Mouse (Mus musculus): ENCODE results near the gene Vmn1r165. TPM values are rescaled to one million over a fixed set of nuclear protein-coding genes. Genes with fewer than 3 reads are reported as not detected.

Vmn1r165 gene
- not detected for polyA plus RNA-seq (2014; fragmentation: Illumina TruSeq; extraction: RNeasy Lipid Tissue Mini Kit (QIAGEN cat#74804); ENCODE audit: low read depth, low replicate concordance)

DNA sequence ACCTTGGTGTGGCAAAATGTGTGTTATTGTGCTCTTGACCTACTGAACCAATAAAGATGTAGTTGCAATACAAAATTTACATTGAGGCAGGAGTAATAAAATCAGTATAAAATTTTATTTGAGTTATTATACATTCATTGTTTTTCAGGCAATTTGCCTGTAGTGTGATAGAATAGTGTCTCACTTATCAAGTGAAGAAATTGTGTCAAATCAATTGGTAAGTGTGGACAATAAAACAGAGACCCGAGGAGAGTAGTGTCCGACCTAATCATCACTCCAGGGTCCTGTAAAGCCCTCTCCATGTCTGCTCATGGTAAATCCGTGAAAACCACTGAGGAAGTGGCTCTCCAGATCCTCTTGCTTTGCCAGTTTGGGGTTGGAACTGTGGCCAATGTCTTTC lies at the start of gene Vmn1r165:
Gene Vmn1r165, plus strand, starts transcription at position 301 of the 400 bp plus-strand sequence.

GRCm38 (mm10) chr7:23251582-23251981 lies 34.5 kb downstream of the Vmn1r165 start, which contains the start of gene Vmn1r166:
Gene Vmn1r166 (minus strand): TSS chr7:23251682.

Other genes with a start within 250 kb of the Vmn1r165 start
- gene Gm4214, start 232.7 kb upstream of the Vmn1r165 start, polyA plus RNA-seq (2014; fragmentation: Illumina TruSeq; extraction: RNeasy Lipid Tissue Mini Kit (QIAGEN cat#74804); ENCODE audit: low read depth, low replicate concordance), result not detected
- not detected for gene Gm4216, start 197.4 kb upstream of the Vmn1r165 start, polyA plus RNA-seq (2014; fragmentation: Illumina TruSeq; extraction: RNeasy Lipid Tissue Mini Kit (QIAGEN cat#74804); ENCODE audit: low read depth, low replicate concordance)
- not detected for gene Vmn1r163, start 161.8 kb upstream of the Vmn1r165 start, polyA plus RNA-seq (2014; fragmentation: Illumina TruSeq; extraction: RNeasy Lipid Tissue Mini Kit (QIAGEN cat#74804); ENCODE audit: low read depth, low replicate concordance)
- gene Gm8720, start 149.9 kb upstream of the Vmn1r165 start, polyA plus RNA-seq (2014; fragmentation: Illumina TruSeq; extraction: RNeasy Lipid Tissue Mini Kit (QIAGEN cat#74804); ENCODE audit: low read depth, low replicate concordance), result not detected
- not detected for gene Gm10662, start 72.9 kb upstream of the Vmn1r165 start, polyA plus RNA-seq (2014; fragmentation: Illumina TruSeq; extraction: RNeasy Lipid Tissue Mini Kit (QIAGEN cat#74804); ENCODE audit: low read depth, low replicate concordance)
- gene Vmn1r166, start 34.4 kb downstream of the Vmn1r165 start, polyA plus RNA-seq (2014; fragmentation: Illumina TruSeq; extraction: RNeasy Lipid Tissue Mini Kit (QIAGEN cat#74804); ENCODE audit: low read depth, low replicate concordance), result not detected
- not detected for gene Gm6902, start 61.6 kb downstream of the Vmn1r165 start, polyA plus RNA-seq (2014; fragmentation: Illumina TruSeq; extraction: RNeasy Lipid Tissue Mini Kit (QIAGEN cat#74804); ENCODE audit: low read depth, low replicate concordance)
- gene Nlrp4e, start 83.9 kb downstream of the Vmn1r165 start, polyA plus RNA-seq (2014; fragmentation: Illumina TruSeq; extraction: RNeasy Lipid Tissue Mini Kit (QIAGEN cat#74804); ENCODE audit: low read depth, low replicate concordance), result not detected
- not detected for gene Nlrp5, start 168.6 kb downstream of the Vmn1r165 start, polyA plus RNA-seq (2014; fragmentation: Illumina TruSeq; extraction: RNeasy Lipid Tissue Mini Kit (QIAGEN cat#74804); ENCODE audit: low read depth, low replicate concordance)